Mouse (Mus musculus) heart, adult 2 months (tissue): ENCODE measurements around the gene Lyzl6. TPM values are rescaled to one million over a fixed set of nuclear protein-coding genes. Genes with fewer than 3 reads are reported as not detected.

Source experiments
- DNase-seq, 2 experiments: peaks; one replicate each; pipeline ENCODE4 v3.0.0; 2021
- H3K27ac ChIP-seq: fragments of 200-600 bp; 2 replicates; pipeline ENCODE4 v1.8.1; 2022
- H3K27me3 ChIP-seq: fragments of 200-500 bp; 2 replicates; pipeline ENCODE4 v1.6.1; 2012; ENCODE audit warnings: mild to moderate bottlenecking, low read length, inconsistent platforms, mixed read lengths; ENCODE audit not compliant: control insufficient read depth, insufficient read depth
- H3K36me3 ChIP-seq: fragments of 200-500 bp; 2 replicates; pipeline ENCODE4 v1.6.1; 2012; ENCODE audit warnings: low read length, inconsistent platforms; ENCODE audit not compliant: control insufficient read depth, insufficient read depth
- H3K4me1 ChIP-seq: fragments of 200-500 bp; 2 replicates; pipeline ENCODE4 v1.6.1; 2011; ENCODE audit warnings: low read length; ENCODE audit not compliant: control insufficient read depth, insufficient read depth
- H3K4me3 ChIP-seq: fragments of 200-600 bp; 2 replicates; pipeline ENCODE4 v1.8.1; 2022
- H3K79me2 ChIP-seq: fragments of 200-500 bp; replicated peaks from 2 replicates; pipeline ENCODE4 v1.6.1; 2012; ENCODE audit warnings: mild to moderate bottlenecking, inconsistent platforms, low read length, moderate library complexity, mixed read lengths; ENCODE audit not compliant: control insufficient read depth, insufficient read depth
- H3K9ac ChIP-seq: fragments of 200-500 bp; 2 replicates; pipeline ENCODE4 v1.6.1; 2012; ENCODE audit warnings: low read depth, mild to moderate bottlenecking, control low read depth, inconsistent platforms, low read length, mixed read lengths
- CTCF ChIP-seq: fragments of 200-600 bp; IDR thresholded peaks from 2 replicates; pipeline ENCODE4 v1.8.1; 2022; ENCODE audit warnings: antibody characterized with exemption, mild to moderate bottlenecking, moderate library complexity
- EP300 ChIP-seq: fragments of 200-500 bp; IDR thresholded peaks from 2 replicates; pipeline ENCODE4 v1.6.1; 2011; ENCODE audit warnings: low read depth, low read length, control low read depth; ENCODE audit not compliant: insufficient read depth
- POLR2A ChIP-seq: fragments of 200-500 bp; IDR thresholded peaks from 2 replicates; pipeline ENCODE4 v1.6.1; 2011; ENCODE audit warnings: mild to moderate bottlenecking, low read depth, low read length, control low read depth; ENCODE audit not compliant: insufficient read depth
- WGBS: fragments of 180-500 bp; shearing (Covaris S2); methylation state at CpG from one replicate; pipeline ENCODE4 v1.1.7; 2018; 5-methylcytosine and 5-hydroxymethylcytosine counted together
- intact Hi-C: fragments of 180-260 bp; cut with DNase I; formaldehyde crosslinking; loops from one replicate; pipeline ENCODE4 v1.15.1; 2025
- polyA plus RNA-seq: library from polyadenylated mRNA; depleted of rRNA; stranded (reverse); fragments of >200 nt; gene quantifications from 2 replicates; pipeline ENCODE4 v1.2.3, GENCODE M21; 2012
- total RNA-seq, 2 experiments: library from RNA; stranded (reverse); gene quantifications; 2 replicates each; pipeline ENCODE4 v1.2.3; 2021

Lyzl6 gene
- total and polyA plus RNA-seq, 3 experiments: not detected

DNA sequence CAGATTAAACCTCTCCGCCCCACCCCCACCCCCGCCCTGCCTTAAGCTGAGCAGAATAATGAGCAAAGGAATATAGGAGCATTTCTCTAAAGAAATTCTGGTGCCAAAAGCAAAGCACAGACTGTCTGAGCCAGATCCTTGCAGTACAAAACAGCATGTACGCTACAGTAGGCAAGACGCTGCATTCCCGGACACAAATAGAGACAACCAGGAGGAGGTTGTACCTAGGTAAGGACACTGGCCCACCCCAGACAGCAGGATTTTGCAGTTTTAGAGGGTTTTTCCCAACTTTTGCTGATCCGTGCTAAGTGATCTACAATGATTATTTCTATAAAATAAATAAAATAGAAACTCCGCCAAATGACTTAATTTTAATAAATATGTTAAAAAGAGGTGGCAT lies 10.0 kb upstream of the Lyzl6 start:
- no peak overlapping the region for H3K9ac ChIP-seq
- TF ChIP-seq CTCF: no peak
- no peak for TF ChIP-seq POLR2A
- no peaks in the 10 kb centered on the region for H3K36me3 ChIP-seq
- intact Hi-C loops: no loop called here
- H3K27ac ChIP-seq: no peak overlapping the region
- no peak overlapping the region for H3K4me3 ChIP-seq
- H3K27me3 ChIP-seq: peaks cover 15% of the 10 kb centered on the region
- DNase-seq: peak in 1 of 2 experiments; percentile 3
- WGBS: 31% methylated on average over 7 of the region's 7 CpGs
- H3K4me1 ChIP-seq: no peaks in the 10 kb centered on the region
- no peaks in the 10 kb centered on the region for H3K79me2 ChIP-seq

DNA sequence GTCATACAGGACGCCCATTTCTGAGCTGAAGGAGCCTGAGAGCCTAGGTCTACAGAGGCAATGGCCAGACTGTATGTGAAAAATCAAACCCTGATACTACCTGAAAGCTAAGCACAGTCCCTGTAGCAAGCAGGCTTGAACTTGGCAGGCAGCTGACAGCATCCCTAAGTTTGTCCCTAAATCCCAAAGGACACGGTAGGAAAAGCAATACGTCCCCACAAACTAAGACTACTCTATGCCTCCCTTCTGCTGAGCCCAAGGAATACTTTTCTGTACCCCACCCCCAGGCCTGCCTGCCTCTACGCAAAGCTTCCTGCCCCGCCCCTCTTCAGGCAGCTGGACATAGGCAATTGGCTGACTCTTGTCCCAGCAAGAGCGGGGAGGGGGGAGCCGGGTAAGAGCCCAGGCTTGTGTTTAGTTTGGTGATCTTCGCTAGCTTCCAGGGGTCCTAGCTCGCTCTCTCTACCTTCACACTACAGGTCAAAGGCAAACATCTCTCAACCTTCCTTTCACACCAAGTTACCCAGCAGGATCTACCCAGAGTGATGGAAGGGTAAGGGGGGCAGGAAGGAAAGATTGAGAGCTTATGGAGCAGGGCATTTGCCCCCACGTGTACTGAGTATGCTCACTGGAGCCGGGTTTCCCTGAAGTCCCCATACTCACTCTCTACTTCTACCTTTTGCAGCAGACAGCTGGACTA lies 9.4 kb upstream of the Lyzl6 start:
- Histone ChIP-seq H3K27ac (no peak overlapping the region), H3K9ac (no peak overlapping the region), H3K4me3 (no peak overlapping the region), H3K79me2 (no peaks in the 10 kb centered on the region), H3K4me1 (no peaks in the 10 kb centered on the region), H3K27me3 (peaks cover 15% of the 10 kb centered on the region), H3K36me3 (no peaks in the 10 kb centered on the region)
- TF ChIP-seq CTCF (no peak), EP300 (no peak), POLR2A (no peak)
- WGBS: 8% methylated on average over 11 of the region's 11 CpGs
- intact Hi-C loops: no loop called here
- DNase-seq: no peak

DNA sequence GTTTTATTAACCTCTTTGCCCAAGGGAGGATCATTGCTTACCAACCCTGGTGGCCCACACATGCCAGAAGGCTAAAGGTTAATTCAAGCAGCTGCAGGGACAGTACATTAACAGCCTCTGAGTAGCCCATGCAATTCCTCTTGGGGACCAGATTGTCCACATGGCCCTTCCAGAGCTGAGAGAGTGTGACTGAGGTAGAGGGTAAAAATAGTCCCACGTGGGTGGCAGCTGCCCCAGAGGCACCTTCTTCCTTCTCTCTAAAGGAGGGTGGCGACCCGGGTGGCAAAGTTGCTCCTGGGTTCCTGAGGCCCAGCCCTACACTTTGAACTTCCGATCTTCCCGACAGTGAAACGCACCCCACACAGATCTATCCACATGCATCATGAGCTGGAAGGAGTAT lies 7.6 kb upstream of the Lyzl6 start:
- H3K4me1 ChIP-seq: no peaks in the 10 kb centered on the region
- intact Hi-C loops: no loop called here
- 73% methylated on average over 6 of the region's 6 CpGs for WGBS
- H3K27ac ChIP-seq: no peak overlapping the region
- H3K4me3 ChIP-seq: no peak overlapping the region
- no peaks in the 10 kb centered on the region for H3K79me2 ChIP-seq
- peaks cover 13% of the 10 kb centered on the region for H3K27me3 ChIP-seq
- no peaks in the 10 kb centered on the region for H3K36me3 ChIP-seq
- H3K9ac ChIP-seq: no peak overlapping the region
- no peak for DNase-seq
- TF ChIP-seq POLR2A (no peak), CTCF (no peak), EP300 (no peak)

DNA sequence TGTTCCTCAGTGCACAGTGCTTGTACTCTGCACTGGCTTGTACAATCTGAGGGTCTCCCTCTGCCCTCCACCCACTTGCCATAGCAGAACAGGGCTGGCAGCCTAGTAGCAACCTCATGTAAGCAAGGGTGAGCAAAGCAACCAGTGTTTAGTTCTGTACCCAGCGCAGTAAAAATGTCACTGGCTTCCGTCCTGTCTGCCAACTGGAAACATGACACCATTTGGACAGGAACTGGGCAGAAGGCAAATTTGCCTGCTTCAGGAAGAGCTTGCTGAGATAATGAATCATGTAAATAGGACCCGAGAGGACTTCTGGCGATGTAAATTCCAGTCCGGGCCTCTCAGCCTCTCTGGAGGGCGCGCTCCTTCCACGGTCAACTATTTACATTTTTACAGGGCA lies 7.0 kb upstream of the Lyzl6 start:
- no peak for DNase-seq
- Histone ChIP-seq H3K79me2 (no peaks in the 10 kb centered on the region), H3K4me1 (no peaks in the 10 kb centered on the region), H3K9ac (no peak overlapping the region), H3K27me3 (peaks cover 13% of the 10 kb centered on the region), H3K27ac (no peak overlapping the region), H3K36me3 (no peaks in the 10 kb centered on the region), H3K4me3 (no peak overlapping the region)
- no peak for TF ChIP-seq POLR2A
- no peak for TF ChIP-seq CTCF
- intact Hi-C loops: no loop called here
- WGBS: 40% methylated on average over 8 of the region's 8 CpGs

DNA sequence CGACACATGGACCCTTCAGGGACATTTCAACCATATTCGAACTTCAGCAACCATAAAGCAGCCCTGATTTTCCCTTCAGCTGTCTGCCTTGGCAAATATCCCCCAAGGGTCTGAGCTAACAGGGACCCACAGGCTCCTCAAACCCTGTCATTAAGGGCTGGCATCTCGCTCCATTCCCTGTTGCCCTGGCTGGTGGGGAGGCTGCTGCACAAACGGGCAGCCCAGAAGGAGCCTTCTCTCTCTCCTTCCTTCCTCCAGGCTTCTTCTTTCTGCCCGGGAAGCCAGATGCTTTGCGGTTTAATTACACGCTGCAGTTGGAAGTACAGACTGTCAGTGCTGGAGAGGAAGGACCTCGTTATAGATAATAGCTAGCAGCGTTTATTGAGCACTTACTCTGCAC lies 4.5 kb upstream of the Lyzl6 start:
- 70% methylated on average over 9 of the region's 9 CpGs for WGBS
- Histone ChIP-seq H3K36me3 (no peaks in the 10 kb centered on the region), H3K9ac (no peak overlapping the region), H3K4me3 (no peak overlapping the region), H3K27me3 (peaks cover 2% of the 10 kb centered on the region; the same call in 1 of the 2 replicates), H3K79me2 (no peaks in the 10 kb centered on the region), H3K27ac (no peak overlapping the region), H3K4me1 (no peaks in the 10 kb centered on the region)
- DNase-seq: no peak
- TF ChIP-seq CTCF (no peak), POLR2A (no peak), EP300 (no peak)
- intact Hi-C loops: no loop called here

DNA sequence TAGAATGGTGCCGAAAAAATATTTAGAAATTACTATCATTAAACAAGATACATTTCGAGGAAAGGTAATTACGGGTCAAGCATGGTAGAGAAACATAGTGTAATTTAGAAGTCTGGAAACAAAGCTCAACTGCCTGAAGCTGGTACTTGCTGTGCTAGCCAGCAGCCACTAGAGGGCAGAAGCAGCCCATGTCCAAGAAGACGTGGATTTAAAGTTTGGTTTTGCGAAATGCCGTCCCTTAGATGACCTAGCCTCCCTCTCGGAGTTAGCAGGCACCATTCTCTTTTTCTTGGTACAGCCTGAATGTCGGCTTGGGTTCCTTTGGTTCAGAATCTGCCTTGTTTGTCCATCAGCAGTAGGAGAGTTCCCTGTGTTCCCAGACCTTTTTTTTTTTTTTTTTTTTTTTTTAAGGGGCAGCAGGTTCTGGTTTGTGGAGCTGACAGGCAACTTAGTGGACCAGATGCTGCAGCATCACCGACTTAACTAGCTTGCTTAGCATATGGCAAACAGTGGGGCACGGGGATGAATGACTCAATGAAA lies 787 bp upstream of the Lyzl6 start:
- Histone ChIP-seq H3K36me3 (no peaks in the 10 kb centered on the region), H3K4me3 (no peak overlapping the region), H3K4me1 (no peaks in the 10 kb centered on the region), H3K9ac (no peak overlapping the region), H3K27ac (no peak overlapping the region), H3K27me3 (no peaks in the 10 kb centered on the region; the same call in 1 of the 2 replicates), H3K79me2 (no peaks in the 10 kb centered on the region)
- TF ChIP-seq CTCF (peak; percentile 93), POLR2A (no peak), EP300 (peak; percentile 61; the same call in 1 of the 2 replicates)
- DNase-seq: peak; percentile 26 to 61
- under 1% methylated on average over 10 of the region's 10 CpGs for WGBS
- intact Hi-C loops: loop anchor here (1.0 kb wide), 3 partner anchors 36 to 272 kb away; no protein-coding TSS in a partner anchor
